Comparison of ENCODE assay signal across 20 mouse cellular contexts in the genomic region with DNA sequence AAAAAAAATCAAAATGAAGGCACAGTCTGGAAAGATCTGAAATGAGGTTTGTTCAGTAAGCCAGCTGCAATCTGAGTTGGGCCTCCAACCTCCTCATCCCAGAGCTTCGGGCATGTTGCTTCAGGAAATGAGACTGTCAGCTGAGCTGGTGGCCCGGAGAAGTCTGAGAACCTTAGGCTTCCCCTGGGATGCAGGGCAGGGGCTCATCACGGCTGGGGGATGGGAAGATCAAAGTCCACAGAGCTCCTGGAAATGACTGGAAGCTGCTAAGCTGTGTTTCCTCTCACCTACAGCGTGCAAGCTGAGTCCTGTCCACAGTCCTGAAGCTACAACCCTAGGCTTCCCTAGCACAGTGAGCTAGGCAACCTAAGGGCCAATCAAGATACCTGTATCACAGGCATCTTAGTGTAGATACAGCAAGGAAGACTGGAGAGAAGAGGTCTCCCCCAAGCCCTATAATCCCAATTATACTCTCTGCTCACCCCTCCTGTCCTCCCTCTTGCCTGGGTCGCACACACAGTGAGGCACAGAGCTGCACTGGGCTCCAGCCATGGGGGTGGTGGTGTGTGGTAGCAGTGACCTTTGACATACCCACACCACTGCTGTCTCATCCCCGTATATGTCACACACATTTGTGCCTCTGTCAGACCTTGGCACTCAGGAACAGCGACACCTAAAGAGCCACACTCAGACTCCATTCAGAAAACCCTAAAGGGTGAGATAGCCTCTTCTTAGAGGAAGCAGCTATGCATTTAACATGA. TPM values are rescaled to one million over a fixed set of nuclear protein-coding genes. Genes with fewer than 3 reads are reported as not detected.
DNase-seq lines count a peak whose midpoint lies in the region; ATAC-seq and TF ChIP-seq lines count a peak whose summit lies in the region.
"Had no signal": no experiment of that assay in that cellular context is flagged by ENCODE, and none has a peak within 500 bp of the region (broad histone marks: within the 10 kb centered on the region; RNA-seq: fewer than 3 reads in every experiment).

No protein-coding gene starts in this region.

- peaks cover 4% of the 10 kb centered on the region; the same call in 1 of the 2 replicates for H3K36me3 ChIP-seq in intestine, embryonic 15.5 days
- peaks cover 26% of the 10 kb centered on the region; the same call in 1 of the 2 replicates for H3K36me3 ChIP-seq in intestine, postnatal 0 days (ENCODE audit: control insufficient read depth, insufficient read depth)
- H3K36me3 ChIP-seq in liver, embryonic 13.5 days = peaks cover 19% of the 10 kb centered on the region; the same call in 1 of the 2 replicates
- H3K36me3 ChIP-seq: midbrain, embryonic 15.5 days had no signal

- intact Hi-C loops in gastrocnemius, adult 2 months (cut with DNase I) = loop anchor here (5.0 kb wide), 1 partner anchor 69 kb away; a partner anchor contains a TSS

- ATAC-seq in intestine, embryonic 15.5 days = 0 out of 2 replicates have a peak, but pooled peaks have one; percentile 28
- ATAC-seq in intestine, postnatal 0 days = no peak
- peak; percentile 45 for ATAC-seq in liver, embryonic 13.5 days (ENCODE audit: low read depth)
- ATAC-seq: activated CD4-positive, CD25-positive, alpha-beta regulatory T cell, adult 4 months; forebrain, postnatal 0 days; midbrain, embryonic 15.5 days had no signal

- no peak overlapping the region for H3K4me3 ChIP-seq in gastrocnemius, adult 2 months
- H3K4me3 ChIP-seq in intestine, embryonic 15.5 days (replicated peaks) = no peak overlapping the region
- H3K4me3 ChIP-seq in intestine, postnatal 0 days (ENCODE audit: low read depth, low read length) = no peak overlapping the region
- H3K4me3 ChIP-seq in liver, embryonic 13.5 days (replicated peaks) = no peak overlapping the region
- H3K4me3 ChIP-seq: embryonic facial prominence, embryonic 12.5 days; limb, embryonic 13.5 days; midbrain, embryonic 15.5 days had no signal

- no peaks in the 10 kb centered on the region for H3K27me3 ChIP-seq in intestine, embryonic 15.5 days (replicated peaks)
- H3K27me3 ChIP-seq in intestine, postnatal 0 days (replicated peaks; ENCODE audit: control insufficient read depth, insufficient read depth, low read length) = no peaks in the 10 kb centered on the region
- H3K27me3 ChIP-seq in liver, embryonic 13.5 days = no peaks in the 10 kb centered on the region
- H3K27me3 ChIP-seq: embryonic facial prominence, embryonic 12.5 days; limb, embryonic 13.5 days; midbrain, embryonic 15.5 days; Patski had no signal

- 66% methylated on average over 7 of the region's 7 CpGs for WGBS in intestine, embryonic 15.5 days
- WGBS in intestine, postnatal 0 days = 63% methylated on average over 7 of the region's 7 CpGs
- WGBS in liver, embryonic 13.5 days (ENCODE audit: insufficient replicate concordance) = 53% methylated on average over 7 of the region's 7 CpGs

- no peak overlapping the region for H3K9ac ChIP-seq in intestine, embryonic 15.5 days
- H3K9ac ChIP-seq in intestine, postnatal 0 days (ENCODE audit: low read depth, low read length) = no peak overlapping the region
- no peak overlapping the region for H3K9ac ChIP-seq in liver, embryonic 13.5 days
- H3K9ac ChIP-seq: embryonic facial prominence, embryonic 12.5 days; forebrain, postnatal 0 days; hindbrain, embryonic 14.5 days; limb, embryonic 13.5 days; lung, embryonic 14.5 days; midbrain, embryonic 15.5 days had no signal

- H3K9me3 ChIP-seq in intestine, embryonic 15.5 days = no peaks in the 10 kb centered on the region
- no peaks in the 10 kb centered on the region for H3K9me3 ChIP-seq in intestine, postnatal 0 days (ENCODE audit: control insufficient read depth)
- H3K9me3 ChIP-seq in liver, embryonic 13.5 days (replicated peaks) = no peaks in the 10 kb centered on the region
- H3K9me3 ChIP-seq: embryonic facial prominence, embryonic 12.5 days; limb, embryonic 13.5 days; midbrain, embryonic 15.5 days had no signal

- peak overlapping the region; percentile 85 for H3K27ac ChIP-seq in gastrocnemius, adult 2 months
- no peak overlapping the region for H3K27ac ChIP-seq in intestine, embryonic 15.5 days
- H3K27ac ChIP-seq in intestine, postnatal 0 days (ENCODE audit: low read depth, low read length) = no peak overlapping the region
- no peak overlapping the region for H3K27ac ChIP-seq in liver, embryonic 13.5 days
- H3K27ac ChIP-seq: embryonic facial prominence, embryonic 12.5 days; hindbrain, embryonic 14.5 days; limb, embryonic 13.5 days; midbrain, embryonic 15.5 days had no signal

- no peak overlapping the region for H3K4me2 ChIP-seq in intestine, embryonic 15.5 days (replicated peaks)
- H3K4me2 ChIP-seq in intestine, postnatal 0 days (replicated peaks; ENCODE audit: low read depth) = no peak overlapping the region
- no peak overlapping the region for H3K4me2 ChIP-seq in liver, embryonic 13.5 days
- H3K4me2 ChIP-seq: embryonic facial prominence, embryonic 12.5 days; hindbrain, embryonic 14.5 days; limb, embryonic 13.5 days; lung, embryonic 14.5 days; midbrain, embryonic 15.5 days had no signal

- 0 out of 2 replicates have a peak, but pooled peaks cover 6% of the 10 kb centered on the region for H3K4me1 ChIP-seq in intestine, embryonic 15.5 days (replicated peaks)
- no peaks in the 10 kb centered on the region for H3K4me1 ChIP-seq in intestine, postnatal 0 days (replicated peaks; ENCODE audit: control insufficient read depth, insufficient read depth, low read length)
- peaks cover 9% of the 10 kb centered on the region for H3K4me1 ChIP-seq in liver, embryonic 13.5 days (replicated peaks)
- H3K4me1 ChIP-seq: embryonic facial prominence, embryonic 12.5 days; limb, embryonic 13.5 days; midbrain, embryonic 15.5 days had no signal

- no peak for DNase-seq in gastrocnemius, adult 2 months
- DNase-seq in gastrocnemius, postnatal 25 days = no peak
- peak; percentile 19 for DNase-seq in 3134 (ENCODE audit: extremely low read depth, insufficient read length, low spot score)
- DNase-seq in liver, embryonic 13.5 days = no peak
- no peak for DNase-seq in Muller cell, postnatal 12 days (ENCODE audit: inconsistent ontology term)
- no peak for DNase-seq in right cerebral cortex, postnatal 10 days (ENCODE audit: low spot score in 2 of 2)
- DNase-seq: cerebellum, adult 8-10 months; forebrain, postnatal 0 days; kidney, postnatal 25 days; layer of hippocampus, adult 9-11 months; lung, embryonic 14.5 days; right cerebral cortex, postnatal 25 days had no signal

- no peak for TF ChIP-seq CTCF in gastrocnemius, adult 2 months (IDR thresholded peaks at IDR 0.05)
- TF ChIP-seq CTCF in intestine, postnatal 0 days (IDR thresholded peaks at IDR 0.05; ENCODE audit: low read depth) = no peak

RNA-seq across cellular contexts. Expression of a gene that starts 56.7 kb away (rescaled TPM):
- under 1 TPM; 0.18 to 0.50 TPM for total RNA-seq in gastrocnemius, adult 2 months (2021)
- under 1 TPM; 0.41 to 0.51 TPM for total RNA-seq in gastrocnemius, postnatal 25 days (2021)
- 1.4 and 2.2 TPM in 2 replicates for polyA plus RNA-seq in intestine, embryonic 15.5 days (2015; fragmentation: Nextera tagmentation; extraction: Ambion mirVana)
- polyA plus RNA-seq in intestine, postnatal 0 days (2015; fragmentation: Nextera tagmentation; extraction: Ambion mirVana) = 0.69 and 0.98 TPM in 2 replicates
- 0.41 and 0.45 TPM in 2 replicates for polyA plus RNA-seq in liver, embryonic 13.5 days (2015; fragmentation: Nextera tagmentation; extraction: Ambion mirVana)
